Mouse (Mus musculus) kidney, postnatal 0 days (tissue): ENCODE measurements at regions not wholly inside any gene's neighbourhood (a gene's known extent, or its start where the extent isn't known, plus 50 kb on each side); places are given as distances from the start of the nearest gene placed in this dataset.

ENCODE experiments used
- ATAC-seq: fragments of 200-750 bp; cut with Nextera tagmentation; replicated peaks from 2 replicates; pipeline ENCODE4 v1.8.0; 2017; ENCODE audit warnings: low read depth, moderate number of reproducible peaks, moderate TSS enrichment, moderate library complexity; ENCODE audit not compliant: low FRiP score
- DNase-seq: peaks from one replicate; pipeline ENCODE4 v3.0.0-alpha.2; 2016; ENCODE audit warnings: low spot score
- H3K27ac ChIP-seq: fragments of 300-500 bp; sonication (generic); 2 replicates; pipeline ENCODE4 v1.5.1; 2014; ENCODE audit warnings: mild to moderate bottlenecking
- H3K27me3 ChIP-seq: fragments of 300-500 bp; sonication (generic); 2 replicates; pipeline ENCODE4 v1.6.1; 2014; ENCODE audit warnings: low read length, mixed read lengths; ENCODE audit not compliant: insufficient read depth
- H3K36me3 ChIP-seq: fragments of 300-500 bp; sonication (generic); 2 replicates; pipeline ENCODE4 v1.6.1; 2014; ENCODE audit warnings: low read length, mixed read lengths; ENCODE audit not compliant: insufficient read depth
- H3K4me1 ChIP-seq: fragments of 300-500 bp; sonication (generic); replicated peaks from 2 replicates; pipeline ENCODE4 v1.6.1; 2014; ENCODE audit warnings: antibody characterized with exemption, low read length, mixed read lengths; ENCODE audit not compliant: insufficient read depth
- H3K4me2 ChIP-seq: fragments of 300-500 bp; sonication (generic); 2 replicates; pipeline ENCODE4 v1.6.1; 2014; ENCODE audit warnings: mild to moderate bottlenecking, low read length, moderate library complexity, mixed read lengths
- H3K4me3 ChIP-seq: fragments of 300-500 bp; sonication (generic); replicated peaks from 2 replicates; pipeline ENCODE4 v1.5.1; 2014; ENCODE audit warnings: low read depth, low read length
- H3K9ac ChIP-seq: fragments of 300-500 bp; sonication (generic); 2 replicates; pipeline ENCODE4 v1.6.1; 2014; ENCODE audit warnings: low read depth, low read length
- H3K9me3 ChIP-seq: fragments of 300-500 bp; sonication (generic); replicated peaks from 2 replicates; pipeline ENCODE4 v1.6.1; 2016; ENCODE audit warnings: low read length, inconsistent platforms, mixed read lengths
- CTCF ChIP-seq: IDR thresholded peaks from 2 replicates; pipeline ENCODE4 v1.5.1; 2016; ENCODE audit warnings: antibody characterized with exemption, low read depth, mild to moderate bottlenecking, moderate library complexity
- WGBS: fragments of 180-500 bp; shearing (Covaris S2); extraction: QIAGEN DNeasy Blood & Tissue Kit; methylation state at CpG from one replicate; pipeline ENCODE4 v1.1.7; 2014; 5-methylcytosine and 5-hydroxymethylcytosine counted together

DNA sequence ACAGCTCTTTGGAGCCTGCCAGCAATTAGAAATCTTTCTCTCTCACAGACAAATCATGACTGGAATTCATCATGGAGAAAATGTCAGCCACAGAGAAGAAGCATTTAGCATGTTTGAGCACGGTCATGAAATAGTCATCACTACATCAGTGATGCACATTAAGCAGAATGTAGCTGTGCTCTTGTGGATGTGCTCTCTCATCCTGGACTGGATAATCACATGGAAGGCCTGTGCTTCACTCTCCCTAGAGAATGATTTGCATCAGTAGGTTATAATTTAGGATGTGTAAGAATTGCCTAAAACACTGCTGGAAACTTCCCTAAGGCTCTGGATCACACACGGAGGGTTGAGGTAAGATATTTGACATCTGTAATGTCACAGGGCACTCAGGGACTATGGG, 130.3 kb upstream of the Ctso start:
- Histone ChIP-seq H3K9ac (no peak overlapping the region), H3K36me3 (no peaks in the 10 kb centered on the region), H3K4me1 (no peaks in the 10 kb centered on the region), H3K9me3 (no peaks in the 10 kb centered on the region), H3K4me2 (no peak overlapping the region), H3K4me3 (no peak overlapping the region), H3K27me3 (no peaks in the 10 kb centered on the region), H3K27ac (no peak overlapping the region)
- ATAC-seq (no peak), DNase-seq (no peak)
- no peak for TF ChIP-seq CTCF
- WGBS: 76% methylated on average over 2 of the region's 2 CpGs

DNA sequence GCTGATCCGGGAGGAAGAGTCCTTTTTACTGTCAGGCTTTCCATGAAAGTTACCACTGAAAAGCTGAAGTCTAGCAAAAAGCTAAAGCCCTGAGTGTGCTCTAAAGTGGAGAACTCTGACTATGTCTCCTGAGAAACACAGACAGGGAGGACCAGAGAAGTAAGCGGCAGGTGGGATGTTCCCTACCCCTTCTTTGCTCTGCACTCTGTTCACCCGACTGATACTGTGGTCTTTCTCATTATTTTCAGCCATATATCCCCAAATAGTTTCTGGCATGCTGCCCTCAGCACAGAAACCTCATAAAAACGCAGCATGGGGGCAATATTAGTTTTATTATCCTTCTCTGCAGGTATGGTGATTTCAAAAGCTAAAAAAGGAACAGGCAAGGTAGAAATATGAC, 126.7 kb upstream of the Ctso start:
- Histone ChIP-seq H3K4me3 (no peak overlapping the region), H3K9me3 (no peaks in the 10 kb centered on the region), H3K27me3 (no peaks in the 10 kb centered on the region), H3K27ac (no peak overlapping the region), H3K36me3 (no peaks in the 10 kb centered on the region), H3K4me2 (no peak overlapping the region), H3K9ac (no peak overlapping the region), H3K4me1 (no peaks in the 10 kb centered on the region)
- ATAC-seq (no peak), DNase-seq (no peak)
- 70% methylated on average over 4 of the region's 4 CpGs for WGBS
- TF ChIP-seq CTCF: no peak

- H3K27ac ChIP-seq: no peak overlapping the region
- no peak overlapping the region for H3K4me2 ChIP-seq
- no peak for ATAC-seq
- no peaks in the 10 kb centered on the region for H3K27me3 ChIP-seq
- no peak overlapping the region for H3K4me3 ChIP-seq
- H3K9ac ChIP-seq: no peak overlapping the region
- whole genome bisulfite sequencing: 76% methylated on average over 2 of the region's 2 CpGs
- H3K36me3 ChIP-seq: no peaks in the 10 kb centered on the region
- H3K4me1 ChIP-seq: no peaks in the 10 kb centered on the region
- no peaks in the 10 kb centered on the region for H3K9me3 ChIP-seq
- TF ChIP-seq CTCF: no peak
- DNase-seq: no peak
These were observed 122.8 kb upstream of the Ctso start for GRCm38 (mm10) chr3:81809604-81810003.

- H3K4me1 ChIP-seq: no peaks in the 10 kb centered on the region
- H3K4me2 ChIP-seq: no peak overlapping the region
- ATAC-seq (no peak), DNase-seq (no peak)
- no peak overlapping the region for H3K9ac ChIP-seq
- no peak overlapping the region for H3K4me3 ChIP-seq
- no peaks in the 10 kb centered on the region for H3K27me3 ChIP-seq
- H3K9me3 ChIP-seq: no peaks in the 10 kb centered on the region
- no peak for TF ChIP-seq CTCF
- no peak overlapping the region for H3K27ac ChIP-seq
- WGBS: 72% methylated on average over 2 of the region's 2 CpGs
- H3K36me3 ChIP-seq: no peaks in the 10 kb centered on the region
These were observed 112.1 kb upstream of the Ctso start for GRCm38 (mm10) chr3:81820304-81820703.

DNA sequence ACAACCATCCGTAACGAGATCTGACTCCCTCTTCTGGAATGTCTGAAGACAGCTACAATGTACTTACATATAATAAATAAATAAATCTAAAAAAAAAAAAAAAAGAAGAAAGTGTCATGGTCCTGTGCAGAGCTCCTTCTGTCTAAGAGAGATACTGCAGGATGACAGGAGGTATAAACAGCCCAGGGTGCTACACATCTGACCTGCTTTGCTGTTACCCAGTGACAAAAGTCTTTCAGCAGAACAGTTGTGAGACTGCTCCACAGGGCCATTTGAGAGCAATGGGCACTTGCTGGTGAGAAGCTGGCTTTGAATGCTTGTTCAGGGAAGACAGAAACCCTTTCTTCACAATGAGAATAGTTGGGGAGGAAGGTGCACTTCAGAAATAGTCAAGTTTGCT, 102.9 kb upstream of the Ctso start:
- TF ChIP-seq CTCF: no peak
- no peaks in the 10 kb centered on the region for H3K36me3 ChIP-seq
- no peak for ATAC-seq
- H3K4me3 ChIP-seq: no peak overlapping the region
- no peak overlapping the region for H3K27ac ChIP-seq
- H3K9me3 ChIP-seq: no peaks in the 10 kb centered on the region
- H3K4me2 ChIP-seq: no peak overlapping the region
- DNase-seq: no peak
- no CpG with 5 or more reads among the region's 2 CpGs for WGBS
- no peaks in the 10 kb centered on the region for H3K27me3 ChIP-seq
- no peak overlapping the region for H3K9ac ChIP-seq
- H3K4me1 ChIP-seq: no peaks in the 10 kb centered on the region

DNA sequence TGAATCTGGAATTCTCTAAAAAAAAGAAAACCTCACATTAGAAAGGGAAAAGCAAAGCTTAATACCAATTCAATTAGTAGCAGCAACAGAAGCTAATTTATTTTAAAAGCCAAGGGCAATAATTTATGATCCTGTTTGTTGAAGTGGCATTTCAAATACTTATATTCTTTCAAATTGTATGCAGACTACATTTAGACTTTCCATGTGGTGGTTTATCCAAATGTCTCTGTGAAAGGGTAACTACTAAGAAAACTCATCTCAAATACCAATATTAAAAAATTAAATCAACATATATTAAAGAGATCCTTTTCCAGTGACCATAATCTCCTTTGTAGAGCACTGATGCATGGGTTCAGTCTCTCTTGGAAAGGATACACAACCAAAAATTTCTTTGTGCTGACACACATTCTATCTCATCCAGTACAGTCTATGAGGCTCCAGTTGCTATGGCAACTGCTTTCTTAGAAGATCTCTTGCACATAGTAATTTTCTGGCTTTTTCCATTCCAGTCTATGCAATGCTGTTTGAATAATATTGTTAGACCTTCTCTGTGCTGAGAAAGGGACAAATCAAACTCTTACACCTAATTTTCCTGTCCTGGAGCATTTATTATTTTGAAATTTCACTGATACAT, 102.3 kb upstream of the Ctso start:
- ATAC-seq (no peak), DNase-seq (no peak)
- Histone ChIP-seq H3K9ac (no peak overlapping the region), H3K9me3 (no peaks in the 10 kb centered on the region), H3K27ac (no peak overlapping the region), H3K4me2 (no peak overlapping the region), H3K4me1 (no peaks in the 10 kb centered on the region), H3K36me3 (no peaks in the 10 kb centered on the region), H3K4me3 (no peak overlapping the region), H3K27me3 (no peaks in the 10 kb centered on the region)
- TF ChIP-seq CTCF: no peak
